Mouse (Mus musculus): ENCODE measurements around the gene Kif16b. TPM values are rescaled to one million over a fixed set of nuclear protein-coding genes. Genes with fewer than 3 reads are reported as not detected.

Kif16b gene
- polyA plus RNA-seq, 1 experiment from 2014 or later = 17.0 TPM

GRCm38 (mm10) chr2:142720174-142720573 lies 181.2 kb downstream of the Kif16b start:
- no peak for ATAC-seq (replicated peaks; ENCODE audit: low FRiP score)
- Histone ChIP-seq H3K9ac (no peak overlapping the region), H3K36me3 (no peaks in the 10 kb centered on the region), H3K4me3 (replicated peaks) (no peak overlapping the region), H3K27me3 (no peaks in the 10 kb centered on the region), H3K9me3 (replicated peaks) (no peaks in the 10 kb centered on the region), H3K27ac (no peak overlapping the region), H3K4me2 (no peak overlapping the region), H3K4me1 (no peaks in the 10 kb centered on the region)
- 64% methylated on average over 2 of the region's 2 CpGs for WGBS

- Histone ChIP-seq H3K4me2 (no peak overlapping the region), H3K27ac (no peak overlapping the region), H3K9ac (no peak overlapping the region), H3K4me1 (no peaks in the 10 kb centered on the region), H3K9me3 (replicated peaks) (no peaks in the 10 kb centered on the region), H3K4me3 (replicated peaks) (no peak overlapping the region), H3K27me3 (no peaks in the 10 kb centered on the region), H3K36me3 (no peaks in the 10 kb centered on the region)
- no peak for ATAC-seq (replicated peaks; ENCODE audit: low FRiP score)
Observed at GRCm38 (mm10) chr2:142718998-142719397, 182.3 kb downstream of the Kif16b start.

- H3K4me3 ChIP-seq (replicated peaks) = no peak overlapping the region
- peaks cover 2% of the 10 kb centered on the region; the same call in 1 of the 2 replicates for H3K36me3 ChIP-seq
- no peak for ATAC-seq (replicated peaks; ENCODE audit: low FRiP score)
- no peak overlapping the region for H3K4me2 ChIP-seq
- no peak overlapping the region for H3K9ac ChIP-seq
- no peak overlapping the region for H3K27ac ChIP-seq
- H3K27me3 ChIP-seq = no peaks in the 10 kb centered on the region
- 83% methylated on average over 4 of the region's 4 CpGs for WGBS
- no peaks in the 10 kb centered on the region for H3K4me1 ChIP-seq
- no peaks in the 10 kb centered on the region for H3K9me3 ChIP-seq (replicated peaks)
Observed at GRCm38 (mm10) chr2:142717591-142717990, 183.7 kb downstream of the Kif16b start.

GRCm38 (mm10) chr2:142715912-142716260 lies 185.4 kb downstream of the Kif16b start:
- no peak overlapping the region for H3K4me2 ChIP-seq
- ATAC-seq (replicated peaks; ENCODE audit: low FRiP score) = no peak
- H3K9ac ChIP-seq = no peak overlapping the region
- no peak overlapping the region for H3K27ac ChIP-seq
- no peak overlapping the region for H3K4me3 ChIP-seq (replicated peaks)
- H3K27me3 ChIP-seq = no peaks in the 10 kb centered on the region
- H3K4me1 ChIP-seq = no peaks in the 10 kb centered on the region
- H3K36me3 ChIP-seq = peaks cover 18% of the 10 kb centered on the region
- H3K9me3 ChIP-seq (replicated peaks) = no peaks in the 10 kb centered on the region

GRCm38 (mm10) chr2:142715186-142715911 lies 186.0 kb downstream of the Kif16b start:
- Histone ChIP-seq H3K9me3 (replicated peaks) (no peaks in the 10 kb centered on the region), H3K27me3 (no peaks in the 10 kb centered on the region), H3K4me3 (replicated peaks) (no peak overlapping the region), H3K4me1 (no peaks in the 10 kb centered on the region), H3K9ac (no peak overlapping the region), H3K27ac (no peak overlapping the region), H3K36me3 (peaks cover 18% of the 10 kb centered on the region), H3K4me2 (no peak overlapping the region)
- WGBS = 53% methylated on average over 1 of the region's 1 CpGs
- no peak for ATAC-seq (replicated peaks; ENCODE audit: low FRiP score)

GRCm38 (mm10) chr2:142712727-142713126 lies 188.6 kb downstream of the Kif16b start:
- Histone ChIP-seq H3K4me3 (replicated peaks) (no peak overlapping the region), H3K27ac (no peak overlapping the region), H3K9ac (no peak overlapping the region), H3K27me3 (no peaks in the 10 kb centered on the region), H3K4me1 (no peaks in the 10 kb centered on the region), H3K9me3 (replicated peaks) (no peaks in the 10 kb centered on the region), H3K36me3 (peaks cover 18% of the 10 kb centered on the region), H3K4me2 (no peak overlapping the region)
- WGBS = 93% methylated on average over 11 of the region's 11 CpGs
- no peak for ATAC-seq (replicated peaks; ENCODE audit: low FRiP score)

GRCm38 (mm10) chr2:142709326-142709725 lies 192.0 kb downstream of the Kif16b start:
- Histone ChIP-seq H3K9ac (no peak overlapping the region), H3K36me3 (peaks cover 18% of the 10 kb centered on the region), H3K4me3 (replicated peaks) (no peak overlapping the region), H3K27ac (no peak overlapping the region), H3K4me1 (no peaks in the 10 kb centered on the region), H3K9me3 (replicated peaks) (no peaks in the 10 kb centered on the region), H3K27me3 (no peaks in the 10 kb centered on the region), H3K4me2 (no peak overlapping the region)
- WGBS = 70% methylated on average over 3 of the region's 3 CpGs
- no peak for ATAC-seq (replicated peaks; ENCODE audit: low FRiP score)

GRCm38 (mm10) chr2:142700689-142701088 lies 200.6 kb downstream of the Kif16b start:
- no peak overlapping the region for H3K27ac ChIP-seq
- no peak overlapping the region for H3K9ac ChIP-seq
- H3K36me3 ChIP-seq = peaks cover 10% of the 10 kb centered on the region; the same call in 1 of the 2 replicates
- no peaks in the 10 kb centered on the region for H3K9me3 ChIP-seq (replicated peaks)
- no peak for ATAC-seq (replicated peaks; ENCODE audit: low FRiP score)
- no peaks in the 10 kb centered on the region for H3K27me3 ChIP-seq
- H3K4me3 ChIP-seq (replicated peaks) = no peak overlapping the region
- no peak overlapping the region for H3K4me2 ChIP-seq
- WGBS = 77% methylated on average over 4 of the region's 4 CpGs
- no peaks in the 10 kb centered on the region for H3K4me1 ChIP-seq

- no peaks in the 10 kb centered on the region for H3K4me1 ChIP-seq
- H3K27ac ChIP-seq = no peak overlapping the region
- no peaks in the 10 kb centered on the region for H3K9me3 ChIP-seq (replicated peaks)
- H3K27me3 ChIP-seq = no peaks in the 10 kb centered on the region
- WGBS = 62% methylated on average over 3 of the region's 3 CpGs
- no peak overlapping the region for H3K4me3 ChIP-seq (replicated peaks)
- peaks cover 10% of the 10 kb centered on the region; the same call in 1 of the 2 replicates for H3K36me3 ChIP-seq
- no peak overlapping the region for H3K4me2 ChIP-seq
- no peak for ATAC-seq (replicated peaks; ENCODE audit: low FRiP score)
- no peak overlapping the region for H3K9ac ChIP-seq
Observed at GRCm38 (mm10) chr2:142698650-142699049, 202.7 kb downstream of the Kif16b start.

- Histone ChIP-seq H3K4me3 (replicated peaks) (no peak overlapping the region), H3K4me1 (no peaks in the 10 kb centered on the region), H3K9ac (no peak overlapping the region), H3K9me3 (replicated peaks) (no peaks in the 10 kb centered on the region), H3K27ac (no peak overlapping the region), H3K36me3 (no peaks in the 10 kb centered on the region), H3K4me2 (no peak overlapping the region), H3K27me3 (no peaks in the 10 kb centered on the region)
- ATAC-seq (replicated peaks; ENCODE audit: low FRiP score) = no peak
- 90% methylated on average over 1 of the region's 1 CpGs for WGBS
Observed at GRCm38 (mm10) chr2:142694936-142695331, 206.4 kb downstream of the Kif16b start.

GRCm38 (mm10) chr2:142694019-142694935 lies 207.1 kb downstream of the Kif16b start:
- no peaks in the 10 kb centered on the region for H3K4me1 ChIP-seq
- no peak overlapping the region for H3K4me2 ChIP-seq
- no peaks in the 10 kb centered on the region for H3K27me3 ChIP-seq
- H3K36me3 ChIP-seq = no peaks in the 10 kb centered on the region
- no peak for ATAC-seq (replicated peaks; ENCODE audit: low FRiP score)
- H3K4me3 ChIP-seq (replicated peaks) = no peak overlapping the region
- WGBS = 69% methylated on average over 3 of the region's 3 CpGs
- H3K9me3 ChIP-seq (replicated peaks) = no peaks in the 10 kb centered on the region
- H3K27ac ChIP-seq = no peak overlapping the region
- H3K9ac ChIP-seq = no peak overlapping the region

GRCm38 (mm10) chr2:142693461-142693860 lies 207.9 kb downstream of the Kif16b start:
- Histone ChIP-seq H3K4me3 (replicated peaks) (no peak overlapping the region), H3K36me3 (no peaks in the 10 kb centered on the region), H3K9ac (no peak overlapping the region), H3K9me3 (replicated peaks) (no peaks in the 10 kb centered on the region), H3K27ac (no peak overlapping the region), H3K27me3 (no peaks in the 10 kb centered on the region), H3K4me2 (no peak overlapping the region), H3K4me1 (no peaks in the 10 kb centered on the region)
- 92% methylated on average over 1 of the region's 1 CpGs for WGBS
- no peak for ATAC-seq (replicated peaks; ENCODE audit: low FRiP score)
